Mouse (Mus musculus): ENCODE measurements around the gene Smco4. TPM values are rescaled to one million over a fixed set of nuclear protein-coding genes. Genes with fewer than 3 reads are reported as not detected.

The Smco4 gene
- total RNA-seq (2021) (10 to 100 TPM; 24.9 to 25.8 TPM), polyA plus RNA-seq (2012; rRNA removed) (16.5 and 34.0 TPM in 2 replicates)
- long read RNA-seq, result 0 reads

DNA sequence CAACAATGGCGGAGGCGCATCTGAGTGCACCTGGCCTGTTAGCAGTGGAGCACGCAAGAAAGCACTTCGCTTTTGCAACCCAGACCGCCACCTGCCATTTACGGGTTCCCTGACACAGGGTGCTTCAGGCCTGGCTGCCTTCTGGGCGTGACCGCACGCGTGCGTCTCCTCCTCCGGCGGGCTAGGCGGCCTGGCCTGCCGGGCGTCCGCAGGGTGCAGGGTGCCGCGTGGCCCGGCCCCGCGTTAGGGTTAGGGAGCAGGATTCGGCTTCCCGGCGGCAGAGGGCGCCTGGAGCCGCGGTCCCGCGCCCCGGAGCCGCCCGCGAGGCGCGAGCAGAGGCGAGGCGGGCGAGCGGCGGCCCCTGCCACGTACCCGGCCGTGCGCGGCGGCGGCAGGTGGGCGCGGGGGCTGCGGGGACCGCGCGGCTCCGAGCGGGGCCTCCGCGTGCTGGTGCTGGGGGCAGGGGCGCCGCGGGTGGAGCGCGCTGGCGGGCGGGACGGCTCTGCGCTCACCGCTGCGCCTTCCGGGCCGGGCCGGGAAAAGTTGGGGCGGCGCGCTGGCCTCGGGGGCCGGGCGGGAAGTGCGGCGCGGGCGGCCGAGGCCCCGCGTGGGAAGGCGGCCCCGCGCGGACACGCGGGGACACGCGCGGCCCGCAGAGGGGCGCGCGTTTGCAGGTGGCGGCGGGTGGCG is at the start of gene Smco4:
Gene Smco4 (plus strand): TSS at position 198 of the 690 bp plus-strand sequence.
- Histone ChIP-seq H3K4me1 (ENCODE audit: control insufficient read depth, insufficient read depth, low read length) (peaks cover 30% of the 10 kb centered on the region), H3K27ac (peak within 1 kb of the TSS; percentile 88), H3K4me3 (peak within 1 kb of the TSS; percentile 70), H3K79me2 (replicated peaks; ENCODE audit: control insufficient read depth, insufficient read depth, low read length) (peaks cover 4% of the 10 kb centered on the region; the same call in 1 of the 2 replicates), H3K9ac (ENCODE audit: low read depth, low read length) (peak within 1 kb of the TSS; percentile 96), H3K36me3 (ENCODE audit: control insufficient read depth, insufficient read depth, low read length) (no peaks in the 10 kb centered on the region; the same call in none of the 2 replicates), H3K27me3 (ENCODE audit: control insufficient read depth, insufficient read depth, low read length) (no peaks in the 10 kb centered on the region)
- TF ChIP-seq CTCF (IDR thresholded peaks at IDR 0.05) (peak; percentile 76), EP300 (IDR thresholded peaks at IDR 0.05; ENCODE audit: insufficient read depth, low read depth, low read length) (no peak)
- 5% methylated on average over 91 of the region's 101 CpGs for WGBS
- intact Hi-C loops (cut with DNase I), result loop anchor here (1.0 to 5.0 kb wide), 5 partner anchors 61 to 188 kb away; no protein-coding TSS in a partner anchor
- DNase-seq, result peak; percentile 87 to 89

DNA sequence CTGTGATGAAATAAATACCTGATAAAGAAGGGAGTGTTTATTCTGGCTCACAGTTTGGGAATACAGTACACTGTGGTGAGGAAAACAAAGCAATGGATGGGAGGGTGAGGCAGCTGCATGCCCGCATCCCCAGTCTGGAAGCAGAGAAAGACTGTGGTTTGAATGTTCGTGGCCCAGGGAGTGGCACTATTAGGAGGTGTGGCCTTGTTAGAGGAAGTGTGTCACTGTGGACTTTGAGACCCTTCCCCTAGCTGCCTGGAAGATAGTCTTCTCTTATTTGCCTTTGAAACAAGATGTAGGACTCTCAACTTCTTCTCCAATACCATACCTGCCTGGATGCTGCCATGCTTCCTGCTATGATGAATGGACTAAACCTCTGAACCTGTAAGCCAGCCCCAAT is 45.8 kb upstream of the Smco4 start:
- Histone ChIP-seq H3K36me3 (ENCODE audit: control insufficient read depth, insufficient read depth, low read length) (no peaks in the 10 kb centered on the region), H3K4me1 (ENCODE audit: control insufficient read depth, insufficient read depth, low read length) (no peaks in the 10 kb centered on the region), H3K79me2 (replicated peaks; ENCODE audit: control insufficient read depth, insufficient read depth, low read length) (no peaks in the 10 kb centered on the region), H3K4me3 (no peak overlapping the region), H3K9ac (ENCODE audit: low read depth, low read length) (no peak overlapping the region), H3K27ac (no peak overlapping the region), H3K27me3 (ENCODE audit: control insufficient read depth, insufficient read depth, low read length) (no peaks in the 10 kb centered on the region)
- intact Hi-C loops (cut with DNase I), result no loop called here
- whole genome bisulfite sequencing, result 62% methylated on average over 2 of the region's 2 CpGs
- DNase-seq, result no peak
- TF ChIP-seq POLR2A (IDR thresholded peaks at IDR 0.05; ENCODE audit: insufficient read depth, low read depth, low read length) (no peak), EP300 (IDR thresholded peaks at IDR 0.05; ENCODE audit: insufficient read depth, low read depth, low read length) (no peak), CTCF (IDR thresholded peaks at IDR 0.05) (no peak)

DNA sequence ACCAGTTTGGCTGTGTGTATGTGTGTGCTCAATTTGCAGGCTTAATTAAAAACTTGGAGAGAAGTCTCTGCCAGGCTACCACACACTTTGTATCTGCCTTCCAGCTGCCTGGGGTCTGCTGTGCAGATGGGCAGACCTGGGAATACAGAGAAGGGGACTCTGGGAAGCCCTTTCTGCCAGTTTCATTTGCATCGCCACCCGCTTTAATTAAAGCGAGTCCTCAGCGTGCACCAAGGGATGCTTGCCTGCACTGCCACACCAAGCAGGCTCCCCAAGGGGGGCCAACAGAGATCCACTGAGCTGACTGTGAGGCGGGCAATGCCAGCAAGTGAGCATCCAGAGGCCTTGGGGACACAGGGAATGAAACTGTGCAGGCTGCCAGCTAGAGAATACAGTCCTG is 42.3 kb upstream of the Smco4 start:
- no peak overlapping the region for H3K4me3 ChIP-seq
- no peak overlapping the region for H3K9ac ChIP-seq (ENCODE audit: low read depth, low read length)
- no peak for DNase-seq
- no peaks in the 10 kb centered on the region for H3K4me1 ChIP-seq (ENCODE audit: control insufficient read depth, insufficient read depth, low read length)
- H3K27me3 ChIP-seq (ENCODE audit: control insufficient read depth, insufficient read depth, low read length), result no peaks in the 10 kb centered on the region
- H3K36me3 ChIP-seq (ENCODE audit: control insufficient read depth, insufficient read depth, low read length), result no peaks in the 10 kb centered on the region
- no peak overlapping the region for H3K27ac ChIP-seq
- WGBS, result 76% methylated on average over 5 of the region's 5 CpGs
- TF ChIP-seq POLR2A (IDR thresholded peaks at IDR 0.05; ENCODE audit: insufficient read depth, low read depth, low read length) (no peak), CTCF (IDR thresholded peaks at IDR 0.05) (no peak)
- H3K79me2 ChIP-seq (replicated peaks; ENCODE audit: control insufficient read depth, insufficient read depth, low read length), result no peaks in the 10 kb centered on the region
- intact Hi-C loops (cut with DNase I), result no loop called here

DNA sequence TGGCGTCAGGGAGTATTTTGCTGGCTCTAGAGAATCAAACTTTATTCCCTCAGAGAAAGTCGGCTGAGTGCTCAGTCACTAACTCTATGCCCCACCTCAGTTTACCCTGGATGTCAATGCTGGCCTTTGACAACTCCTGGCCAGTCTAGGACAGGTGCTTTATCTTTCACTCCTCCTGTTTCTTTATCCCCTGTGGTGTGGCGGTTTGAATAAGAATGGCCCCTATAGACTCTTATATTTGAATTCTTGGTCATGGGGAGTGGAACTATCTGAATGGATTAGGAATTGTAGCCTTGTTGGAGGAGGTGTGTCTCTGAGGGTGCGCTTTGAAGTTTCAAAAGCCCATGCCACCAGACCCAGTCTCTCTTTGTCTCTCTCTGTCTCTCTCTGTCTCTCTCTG is 21.0 kb upstream of the Smco4 start:
- no peak overlapping the region for H3K9ac ChIP-seq (ENCODE audit: low read depth, low read length)
- H3K79me2 ChIP-seq (replicated peaks; ENCODE audit: control insufficient read depth, insufficient read depth, low read length), result no peaks in the 10 kb centered on the region
- no peaks in the 10 kb centered on the region for H3K27me3 ChIP-seq (ENCODE audit: control insufficient read depth, insufficient read depth, low read length)
- WGBS, result 84% methylated on average over 4 of the region's 4 CpGs
- H3K4me1 ChIP-seq (ENCODE audit: control insufficient read depth, insufficient read depth, low read length), result peaks cover 2% of the 10 kb centered on the region
- no peaks in the 10 kb centered on the region for H3K36me3 ChIP-seq (ENCODE audit: control insufficient read depth, insufficient read depth, low read length)
- intact Hi-C loops (cut with DNase I), result no loop called here
- TF ChIP-seq CTCF (IDR thresholded peaks at IDR 0.05) (no peak), EP300 (IDR thresholded peaks at IDR 0.05; ENCODE audit: insufficient read depth, low read depth, low read length) (no peak), POLR2A (IDR thresholded peaks at IDR 0.05; ENCODE audit: insufficient read depth, low read depth, low read length) (no peak)
- DNase-seq, result no peak
- no peak overlapping the region for H3K27ac ChIP-seq
- H3K4me3 ChIP-seq, result no peak overlapping the region

DNA sequence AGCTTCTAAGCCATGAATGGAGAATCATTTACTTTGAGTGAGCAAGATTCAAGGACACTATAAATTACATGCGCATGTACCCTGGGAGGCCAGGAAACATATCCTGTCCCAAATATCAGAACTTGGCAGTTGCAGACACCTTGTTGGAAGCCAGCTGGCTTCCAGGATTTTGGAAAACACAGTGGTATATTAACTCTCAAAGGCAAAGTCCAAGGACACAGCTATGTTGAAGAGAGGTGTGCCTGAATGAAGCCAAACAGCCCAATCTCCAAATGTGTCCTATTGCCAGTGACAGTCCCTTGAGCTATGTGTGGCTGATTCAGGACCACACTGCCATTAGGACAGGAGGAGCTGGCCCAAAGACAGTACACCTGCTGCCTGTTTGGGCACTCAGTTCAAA is 20.0 kb upstream of the Smco4 start:
- H3K36me3 ChIP-seq (ENCODE audit: control insufficient read depth, insufficient read depth, low read length), result no peaks in the 10 kb centered on the region
- no peaks in the 10 kb centered on the region for H3K79me2 ChIP-seq (replicated peaks; ENCODE audit: control insufficient read depth, insufficient read depth, low read length)
- H3K27me3 ChIP-seq (ENCODE audit: control insufficient read depth, insufficient read depth, low read length), result no peaks in the 10 kb centered on the region
- 0 out of 2 replicates have a peak overlapping the region, but pooled peaks have one; percentile 17 for H3K27ac ChIP-seq
- DNase-seq, result no peak
- H3K4me3 ChIP-seq, result no peak overlapping the region
- H3K9ac ChIP-seq (ENCODE audit: low read depth, low read length), result no peak overlapping the region
- peaks cover 2% of the 10 kb centered on the region for H3K4me1 ChIP-seq (ENCODE audit: control insufficient read depth, insufficient read depth, low read length)
- whole genome bisulfite sequencing, result 35% methylated on average over 1 of the region's 1 CpGs
- intact Hi-C loops (cut with DNase I), result no loop called here
- TF ChIP-seq EP300 (IDR thresholded peaks at IDR 0.05; ENCODE audit: insufficient read depth, low read depth, low read length) (no peak), POLR2A (IDR thresholded peaks at IDR 0.05; ENCODE audit: insufficient read depth, low read depth, low read length) (no peak), CTCF (IDR thresholded peaks at IDR 0.05) (no peak)

DNA sequence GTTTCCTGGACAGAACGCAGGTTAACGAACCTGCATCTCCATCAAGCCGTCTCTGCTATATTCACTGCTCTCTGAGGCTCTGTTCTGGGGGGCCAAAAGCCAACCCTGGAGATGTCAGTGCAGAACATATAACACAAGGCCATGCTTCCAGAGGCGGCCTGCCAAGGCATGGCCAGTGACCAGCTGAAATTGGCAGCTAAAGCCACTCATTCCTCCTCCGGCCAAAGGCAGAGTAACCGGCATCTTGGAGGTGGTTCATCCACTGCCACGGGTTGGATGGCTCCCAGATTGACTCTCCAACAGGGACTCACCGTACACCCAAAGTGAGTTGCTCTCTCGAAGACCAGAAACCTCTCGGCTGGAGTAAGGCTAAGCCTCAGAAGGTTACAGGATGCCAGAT is 15.7 kb upstream of the Smco4 start:
- intact Hi-C loops (cut with DNase I), result no loop called here
- H3K27ac ChIP-seq, result no peak overlapping the region
- peak; percentile 55 to 66 for DNase-seq
- H3K27me3 ChIP-seq (ENCODE audit: control insufficient read depth, insufficient read depth, low read length), result no peaks in the 10 kb centered on the region
- H3K4me1 ChIP-seq (ENCODE audit: control insufficient read depth, insufficient read depth, low read length), result peaks cover 2% of the 10 kb centered on the region
- H3K4me3 ChIP-seq, result no peak overlapping the region
- WGBS, result 71% methylated on average over 10 of the region's 10 CpGs
- H3K9ac ChIP-seq (ENCODE audit: low read depth, low read length), result no peak overlapping the region
- no peaks in the 10 kb centered on the region for H3K36me3 ChIP-seq (ENCODE audit: control insufficient read depth, insufficient read depth, low read length)
- no peak for TF ChIP-seq CTCF (IDR thresholded peaks at IDR 0.05)
- TF ChIP-seq EP300 (IDR thresholded peaks at IDR 0.05; ENCODE audit: insufficient read depth, low read depth, low read length), result no peak
- no peak for TF ChIP-seq POLR2A (IDR thresholded peaks at IDR 0.05; ENCODE audit: insufficient read depth, low read depth, low read length)
- no peaks in the 10 kb centered on the region for H3K79me2 ChIP-seq (replicated peaks; ENCODE audit: control insufficient read depth, insufficient read depth, low read length)

Measured in heart, adult 2 months (tissue).